Mouse (Mus musculus) ES-Bruce4 (cell line): ENCODE measurements around the gene Rasa4. TPM values are rescaled to one million over a fixed set of nuclear protein-coding genes. Genes with fewer than 3 reads are reported as not detected.

Experiments used
- H3K27ac ChIP-seq: 2 replicates; pipeline ENCODE4 v1.5.1; 2012; ENCODE audit warnings: low read length, inconsistent platforms; ENCODE audit not compliant: insufficient read depth
- H3K27me3 ChIP-seq: 2 replicates; pipeline ENCODE4 v1.6.1; 2012; ENCODE audit warnings: mild to moderate bottlenecking, low read length, inconsistent platforms; ENCODE audit not compliant: control insufficient read depth, poor library complexity, insufficient read depth, severe bottlenecking
- H3K36me3 ChIP-seq: 2 replicates; pipeline ENCODE4 v1.6.1; 2012; ENCODE audit warnings: inconsistent platforms, mild to moderate bottlenecking, low read length, moderate library complexity; ENCODE audit not compliant: control insufficient read depth, poor library complexity, insufficient read depth, severe bottlenecking
- H3K4me1 ChIP-seq: one replicate; pipeline ENCODE4 v1.8.1; 2011; ENCODE audit warnings: low read length; ENCODE audit not compliant: control insufficient read depth, insufficient read depth
- H3K4me3 ChIP-seq: 2 replicates; pipeline ENCODE4 v1.5.1; 2011; ENCODE audit warnings: low read depth, mild to moderate bottlenecking, low read length
- H3K9ac ChIP-seq: 2 replicates; pipeline ENCODE4 v1.6.1; 2012; ENCODE audit warnings: low read depth, mild to moderate bottlenecking, inconsistent platforms; ENCODE audit not compliant: poor library complexity, severe bottlenecking
- H3K9me3 ChIP-seq: replicated peaks from 2 replicates; pipeline ENCODE4 v1.6.1; 2012; ENCODE audit warnings: mild to moderate bottlenecking, low read length, inconsistent platforms; ENCODE audit not compliant: control insufficient read depth, poor library complexity, insufficient read depth, severe bottlenecking
- CTCF ChIP-seq: IDR thresholded peaks from one replicate; pipeline ENCODE4 v1.8.1; 2011; ENCODE audit warnings: low read depth, low read length
- EP300 ChIP-seq: IDR thresholded peaks from 2 replicates; pipeline ENCODE4 v1.6.1; 2011; ENCODE audit warnings: low read depth, low read length; ENCODE audit not compliant: insufficient read depth
- POLR2A ChIP-seq: IDR thresholded peaks from one replicate; pipeline ENCODE4 v1.8.1; 2011; ENCODE audit warnings: low read length; ENCODE audit not compliant: insufficient read depth
- polyA plus RNA-seq: library from polyadenylated mRNA; stranded (reverse); fragments of >200 nt; gene quantifications from 2 replicates; pipeline ENCODE4 v1.2.4, GENCODE M21; 2011; ENCODE audit warnings: low read depth; ENCODE audit not compliant: missing spikeins, insufficient read depth, insufficient read length

Rasa4 gene
- 5.9 and 6.6 TPM in 2 replicates for polyA plus RNA-seq

GRCm38 (mm10) chr5:136083669-136084107, at the start of gene Rasa4:
Gene Rasa4 (plus strand): TSS chr5:136083916.
- Histone ChIP-seq H3K36me3 (no peaks in the 10 kb centered on the region), H3K4me3 (peak within 1 kb of the TSS; percentile 84), H3K9ac (peak within 1 kb of the TSS; percentile 27), H3K4me1 (no peaks in the 10 kb centered on the region), H3K27me3 (no peaks in the 10 kb centered on the region), H3K9me3 (no peaks in the 10 kb centered on the region), H3K27ac (no peak within 1 kb of the TSS)
- TF ChIP-seq CTCF (no peak), POLR2A (peak; percentile 63), EP300 (no peak)

DNA sequence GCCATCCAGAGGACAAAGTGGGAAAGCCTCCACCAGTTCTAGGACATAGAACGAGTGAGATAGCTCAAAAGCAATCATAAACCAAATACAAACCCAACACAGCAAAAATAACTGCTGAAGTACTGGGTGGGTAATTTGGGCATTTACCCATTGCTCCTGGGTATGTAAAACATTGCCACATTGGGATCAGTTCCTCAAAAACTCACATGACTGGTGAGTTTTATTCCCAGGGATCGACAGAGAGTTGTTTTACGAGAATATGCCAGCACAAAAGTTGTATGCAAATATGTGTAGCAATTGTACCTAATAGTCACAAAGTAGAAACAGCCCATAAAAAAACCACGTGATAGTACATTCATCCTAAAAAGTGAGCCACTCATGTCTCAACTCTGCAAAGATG, 48.8 kb upstream of the Rasa4 start:
- Histone ChIP-seq H3K9me3 (no peaks in the 10 kb centered on the region), H3K27ac (no peak overlapping the region), H3K27me3 (no peaks in the 10 kb centered on the region), H3K36me3 (no peaks in the 10 kb centered on the region), H3K4me1 (peaks cover 2% of the 10 kb centered on the region), H3K4me3 (no peak overlapping the region), H3K9ac (no peak overlapping the region)
- TF ChIP-seq POLR2A (no peak), CTCF (no peak), EP300 (no peak)

- Histone ChIP-seq H3K27ac (no peak overlapping the region), H3K36me3 (no peaks in the 10 kb centered on the region), H3K27me3 (no peaks in the 10 kb centered on the region), H3K9ac (no peak overlapping the region), H3K4me1 (peaks cover 2% of the 10 kb centered on the region), H3K4me3 (no peak overlapping the region), H3K9me3 (no peaks in the 10 kb centered on the region)
- TF ChIP-seq CTCF = no peak
- TF ChIP-seq POLR2A = no peak
- no peak for TF ChIP-seq EP300
These were observed 48.4 kb upstream of the Rasa4 start for GRCm38 (mm10) chr5:136035285-136035684.

DNA sequence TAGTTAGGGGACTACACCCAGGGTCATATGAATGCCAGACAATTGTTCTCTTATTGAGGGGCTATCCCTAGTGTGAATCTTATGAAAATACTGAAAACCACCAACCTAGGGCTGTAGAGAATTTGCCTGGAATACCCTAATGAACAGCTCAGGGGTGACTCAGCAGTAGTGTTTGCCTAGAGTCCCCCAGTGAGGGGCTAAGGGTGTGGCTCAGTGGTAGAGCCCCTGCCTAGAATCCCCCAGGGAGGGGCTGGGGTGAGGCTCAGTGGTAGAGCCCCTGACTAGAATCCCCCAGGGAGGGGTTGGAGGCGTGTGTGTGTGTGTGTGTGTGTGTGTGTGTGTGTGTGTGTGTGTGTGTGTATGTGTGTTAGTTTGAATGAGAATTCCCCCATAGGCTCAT, 47.0 kb upstream of the Rasa4 start:
- Histone ChIP-seq H3K4me3 (no peak overlapping the region), H3K27ac (no peak overlapping the region), H3K4me1 (peaks cover 2% of the 10 kb centered on the region), H3K27me3 (no peaks in the 10 kb centered on the region), H3K9ac (no peak overlapping the region), H3K9me3 (no peaks in the 10 kb centered on the region), H3K36me3 (no peaks in the 10 kb centered on the region)
- no peak for TF ChIP-seq EP300
- no peak for TF ChIP-seq CTCF
- TF ChIP-seq POLR2A = no peak

DNA sequence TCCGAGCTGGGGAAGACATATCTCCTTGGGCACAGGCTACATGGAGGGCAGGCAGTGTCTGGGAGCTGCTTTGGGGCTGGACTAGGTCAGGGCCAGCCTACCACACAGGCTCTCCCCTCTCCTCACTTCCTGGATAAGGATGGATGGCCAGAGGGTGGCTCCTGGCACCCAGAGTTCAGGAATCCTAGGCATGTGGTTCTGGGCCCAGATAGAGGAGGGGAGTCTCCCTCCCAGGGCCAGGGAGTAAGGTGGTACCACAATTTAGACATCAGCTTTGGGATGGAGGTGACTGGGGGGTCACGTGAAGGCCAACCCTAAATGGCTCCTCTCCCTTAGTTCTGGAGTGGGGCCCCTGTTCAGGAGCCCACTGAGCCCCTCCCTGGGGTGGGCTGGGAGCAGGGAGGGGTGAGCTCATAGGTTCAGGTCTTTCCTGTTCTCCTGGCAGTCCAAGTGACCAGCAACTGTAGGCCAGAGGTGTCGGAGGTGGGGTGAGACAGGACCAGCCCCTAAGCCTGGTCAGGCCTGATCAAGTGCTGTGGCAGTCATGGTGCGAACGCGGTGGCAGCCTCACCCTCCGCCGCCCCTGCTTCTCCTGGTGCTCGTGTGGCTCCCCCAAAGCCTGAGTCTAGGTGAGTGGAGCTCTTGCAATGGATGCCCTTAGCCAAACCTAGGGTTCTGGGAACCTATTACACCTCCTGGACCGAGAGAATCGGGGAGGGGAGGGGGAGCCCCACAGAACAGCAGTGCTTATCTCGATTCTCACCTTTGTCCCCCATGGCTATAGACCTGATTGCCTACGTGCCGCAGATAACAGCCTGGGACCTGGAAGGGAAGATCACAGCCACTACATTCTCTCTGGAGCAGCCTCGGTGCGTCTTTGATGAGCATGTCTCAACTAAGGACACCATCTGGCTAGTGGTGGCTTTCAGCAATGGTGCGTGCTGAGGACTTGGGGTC, 45.2 kb upstream of the Rasa4 start, which contains the start of gene Upk3b:
TSS of gene Upk3b (plus strand) at position 239 of the 957 bp plus-strand sequence.
- Histone ChIP-seq H3K9ac (no peak within 1 kb of the TSS), H3K27me3 (no peaks in the 10 kb centered on the region), H3K9me3 (no peaks in the 10 kb centered on the region), H3K27ac (no peak within 1 kb of the TSS), H3K4me3 (no peak within 1 kb of the TSS), H3K4me1 (peaks cover 2% of the 10 kb centered on the region), H3K36me3 (no peaks in the 10 kb centered on the region)
- TF ChIP-seq CTCF (no peak), EP300 (no peak), POLR2A (no peak)

GRCm38 (mm10) chr5:136040210-136040609, 43.5 kb upstream of the Rasa4 start:
- peak overlapping the region; percentile 58; the same call in 1 of the 2 replicates for H3K4me3 ChIP-seq
- no peak overlapping the region for H3K9ac ChIP-seq
- H3K9me3 ChIP-seq = no peaks in the 10 kb centered on the region
- peak overlapping the region; percentile 85 for H3K27ac ChIP-seq
- TF ChIP-seq EP300 = no peak
- no peak for TF ChIP-seq POLR2A
- no peak for TF ChIP-seq CTCF
- H3K27me3 ChIP-seq = no peaks in the 10 kb centered on the region
- peaks cover 2% of the 10 kb centered on the region for H3K4me1 ChIP-seq
- H3K36me3 ChIP-seq = no peaks in the 10 kb centered on the region
